Mouse (Mus musculus) forebrain, embryonic 14.5 days (tissue): ENCODE data around the gene F8. TPM values are rescaled to one million over a fixed set of nuclear protein-coding genes. Genes with fewer than 3 reads are reported as not detected.

Experiments used
- ATAC-seq: fragments of 200-750 bp; cut with Nextera tagmentation; 2 replicates; pipeline ENCODE4 v1.8.0; 2017; ENCODE audit warnings: mild to moderate bottlenecking, moderate library complexity
- DNase-seq: peaks from one replicate; pipeline ENCODE4 v3.0.0-alpha.2; 2015; ENCODE audit warnings: low spot score
- H3K27ac ChIP-seq: fragments of 300-500 bp; sonication (generic); 2 replicates; pipeline ENCODE4 v1.5.1; 2014; ENCODE audit warnings: low read depth, mild to moderate bottlenecking, control low read depth, low read length, moderate library complexity
- H3K27me3 ChIP-seq: fragments of 300-500 bp; sonication (generic); replicated peaks from 2 replicates; pipeline ENCODE4 v1.6.1; 2014; ENCODE audit warnings: low read length, control low read depth, mixed read lengths; ENCODE audit not compliant: control insufficient read depth, insufficient read depth
- H3K36me3 ChIP-seq: fragments of 300-500 bp; sonication (generic); 2 replicates; pipeline ENCODE4 v1.6.1; 2014; ENCODE audit warnings: low read length, control low read depth; ENCODE audit not compliant: control insufficient read depth, insufficient read depth
- H3K4me1 ChIP-seq: fragments of 300-500 bp; sonication (generic); 2 replicates; pipeline ENCODE4 v1.6.1; 2014; ENCODE audit warnings: antibody characterized with exemption, low read length, control low read depth; ENCODE audit not compliant: control insufficient read depth, insufficient read depth
- H3K4me2 ChIP-seq: fragments of 300-500 bp; sonication (generic); 2 replicates; pipeline ENCODE4 v1.6.1; 2014; ENCODE audit warnings: mild to moderate bottlenecking, control low read depth, low read length
- H3K4me3 ChIP-seq: fragments of 300-500 bp; sonication (generic); 2 replicates; pipeline ENCODE4 v1.5.1; 2014; ENCODE audit warnings: low read depth, low read length, control low read depth
- H3K9ac ChIP-seq: fragments of 300-500 bp; sonication (generic); 2 replicates; pipeline ENCODE4 v1.6.1; 2014; ENCODE audit warnings: mild to moderate bottlenecking, low read length, control low read depth, moderate library complexity
- H3K9me3 ChIP-seq: fragments of 300-500 bp; sonication (generic); replicated peaks from 2 replicates; pipeline ENCODE4 v1.6.1; 2016; ENCODE audit warnings: low read length, control low read depth, mixed read lengths; ENCODE audit not compliant: control insufficient read depth
- WGBS: fragments of 180-500 bp; shearing (Covaris S2); extraction: QIAGEN DNeasy Blood & Tissue Kit; methylation state at CpG from one replicate; pipeline ENCODE4 v1.1.7; 2014; 5-methylcytosine and 5-hydroxymethylcytosine counted together
- polyA plus RNA-seq: library from polyadenylated mRNA; unstranded; fragments of >200 nt; fragmentation: Nextera tagmentation; extraction: Ambion mirVana; gene quantifications from 2 replicates; pipeline ENCODE4 v1.2.1, GENCODE M21; 2014

The F8 gene
- polyA plus RNA-seq = 1.8 and 1.9 TPM in 2 replicates

GRCm38 (mm10) chrX:75382195-75382771 is at the start of gene F8, which contains the start of gene Fundc2:
Gene F8 (minus strand): TSS chrX:75382615.
Gene Fundc2 (plus strand): TSS chrX:75382399.
- Histone ChIP-seq H3K27ac (no peak within 1 kb of the TSS), H3K4me2 (peak within 1 kb of the TSS; percentile 43), H3K36me3 (no peaks in the 10 kb centered on the region), H3K4me3 (peak within 1 kb of the TSS; percentile 38), H3K9ac (peak within 1 kb of the TSS; percentile 61), H3K27me3 (no peaks in the 10 kb centered on the region), H3K4me1 (no peaks in the 10 kb centered on the region), H3K9me3 (no peaks in the 10 kb centered on the region)
- DNase-seq (peak; percentile 83), ATAC-seq (peak; percentile 97)
- WGBS = 25% methylated on average over 24 of the region's 25 CpGs

GRCm38 (mm10) chrX:75415936-75416785 is 33.7 kb upstream of the F8 start, which contains the start of the genes Cmc4, Mtcp1 and Brcc3:
Gene Cmc4 (minus strand): TSS chrX:75416584.
Gene Mtcp1 (minus strand): TSS chrX:75416588.
Gene Brcc3 (plus strand): TSS chrX:75416628.
- Histone ChIP-seq H3K4me1 (no peaks in the 10 kb centered on the region), H3K9ac (peak within 1 kb of the TSS; percentile 65), H3K27ac (peak within 1 kb of the TSS; percentile 88), H3K9me3 (no peaks in the 10 kb centered on the region), H3K36me3 (no peaks in the 10 kb centered on the region), H3K4me2 (peak within 1 kb of the TSS; percentile 51), H3K27me3 (no peaks in the 10 kb centered on the region), H3K4me3 (peak within 1 kb of the TSS; percentile 45)
- 29% methylated on average over 52 of the region's 52 CpGs for WGBS
- ATAC-seq = peak; percentile 100
- peak; percentile 94 for DNase-seq

- WGBS = 94% methylated on average over 1 of the region's 1 CpGs
- no peaks in the 10 kb centered on the region for H3K36me3 ChIP-seq
- H3K9ac ChIP-seq = no peak overlapping the region
- H3K27ac ChIP-seq = no peak overlapping the region
- H3K4me3 ChIP-seq = no peak overlapping the region
- H3K9me3 ChIP-seq = no peaks in the 10 kb centered on the region
- DNase-seq = no peak
- no peak overlapping the region for H3K4me2 ChIP-seq
- no peak for ATAC-seq
- H3K4me1 ChIP-seq = no peaks in the 10 kb centered on the region
- H3K27me3 ChIP-seq = no peaks in the 10 kb centered on the region
Measured at GRCm38 (mm10) chrX:75409711-75410110, 27.3 kb upstream of the F8 start.

GRCm38 (mm10) chrX:75403350-75403749 is 20.9 kb upstream of the F8 start:
- 0 out of 2 replicates have a peak, but pooled peaks cover 4% of the 10 kb centered on the region for H3K36me3 ChIP-seq
- ATAC-seq (no peak), DNase-seq (no peak)
- no peaks in the 10 kb centered on the region for H3K27me3 ChIP-seq
- no peak overlapping the region for H3K27ac ChIP-seq
- no peak overlapping the region for H3K9ac ChIP-seq
- H3K4me1 ChIP-seq = no peaks in the 10 kb centered on the region
- H3K4me3 ChIP-seq = no peak overlapping the region
- no peaks in the 10 kb centered on the region for H3K9me3 ChIP-seq
- H3K4me2 ChIP-seq = no peak overlapping the region

- Histone ChIP-seq H3K4me2 (no peak overlapping the region), H3K4me3 (no peak overlapping the region), H3K9ac (no peak overlapping the region), H3K27ac (no peak overlapping the region), H3K27me3 (no peaks in the 10 kb centered on the region), H3K36me3 (0 out of 2 replicates have a peak, but pooled peaks cover 4% of the 10 kb centered on the region), H3K9me3 (no peaks in the 10 kb centered on the region), H3K4me1 (no peaks in the 10 kb centered on the region)
- ATAC-seq (no peak), DNase-seq (no peak)
- WGBS = 82% methylated on average over 2 of the region's 2 CpGs
Measured at GRCm38 (mm10) chrX:75402668-75403067, 20.3 kb upstream of the F8 start.

GRCm38 (mm10) chrX:75399471-75399870 is 17.1 kb upstream of the F8 start:
- DNase-seq = no peak
- H3K4me2 ChIP-seq = no peak overlapping the region
- H3K27me3 ChIP-seq = no peaks in the 10 kb centered on the region
- H3K27ac ChIP-seq = no peak overlapping the region
- H3K4me1 ChIP-seq = no peaks in the 10 kb centered on the region
- no peak for ATAC-seq
- no peak overlapping the region for H3K9ac ChIP-seq
- no peak overlapping the region for H3K4me3 ChIP-seq
- 0 out of 2 replicates have a peak, but pooled peaks cover 4% of the 10 kb centered on the region for H3K36me3 ChIP-seq
- WGBS = 91% methylated on average over 1 of the region's 1 CpGs
- no peaks in the 10 kb centered on the region for H3K9me3 ChIP-seq

- H3K4me2 ChIP-seq = peak overlapping the region; percentile 43
- H3K4me3 ChIP-seq = peak overlapping the region; percentile 38; the same call in 1 of the 2 replicates
- no peaks in the 10 kb centered on the region for H3K27me3 ChIP-seq
- no peak overlapping the region for H3K27ac ChIP-seq
- no peaks in the 10 kb centered on the region for H3K4me1 ChIP-seq
- H3K9me3 ChIP-seq = no peaks in the 10 kb centered on the region
- ATAC-seq (peak; percentile 16; the same call in 1 of the 2 replicates), DNase-seq (no peak)
- WGBS = 74% methylated on average over 5 of the region's 5 CpGs
- peak overlapping the region; percentile 61; the same call in 1 of the 2 replicates for H3K9ac ChIP-seq
- no peaks in the 10 kb centered on the region for H3K36me3 ChIP-seq
Measured at GRCm38 (mm10) chrX:75381699-75382098, 716 bp downstream of the F8 start.

- Histone ChIP-seq H3K4me3 (no peak overlapping the region), H3K27me3 (no peaks in the 10 kb centered on the region), H3K36me3 (no peaks in the 10 kb centered on the region), H3K9ac (no peak overlapping the region), H3K27ac (no peak overlapping the region), H3K4me2 (no peak overlapping the region), H3K4me1 (no peaks in the 10 kb centered on the region), H3K9me3 (no peaks in the 10 kb centered on the region)
- no peak for ATAC-seq
- WGBS = 84% methylated on average over 1 of the region's 1 CpGs
- no peak for DNase-seq
Measured at GRCm38 (mm10) chrX:75381176-75381575, 1.2 kb downstream of the F8 start.

- Histone ChIP-seq H3K9me3 (no peaks in the 10 kb centered on the region), H3K27ac (no peak overlapping the region), H3K36me3 (no peaks in the 10 kb centered on the region), H3K4me2 (no peak overlapping the region), H3K27me3 (no peaks in the 10 kb centered on the region), H3K4me3 (no peak overlapping the region), H3K9ac (no peak overlapping the region), H3K4me1 (no peaks in the 10 kb centered on the region)
- no peak for DNase-seq
- no peak for ATAC-seq
Measured at GRCm38 (mm10) chrX:75376815-75377214, 5.6 kb downstream of the F8 start.
